Mouse (Mus musculus) B cell, adult 2 months (primary cell): Measurements from ENCODE around the gene Pla2r1.

Source experiments
- DNase-seq, 2 experiments: peaks; one replicate each; pipeline ENCODE4 v3.0.0; 2022

Gene Pla2r1

DNA sequence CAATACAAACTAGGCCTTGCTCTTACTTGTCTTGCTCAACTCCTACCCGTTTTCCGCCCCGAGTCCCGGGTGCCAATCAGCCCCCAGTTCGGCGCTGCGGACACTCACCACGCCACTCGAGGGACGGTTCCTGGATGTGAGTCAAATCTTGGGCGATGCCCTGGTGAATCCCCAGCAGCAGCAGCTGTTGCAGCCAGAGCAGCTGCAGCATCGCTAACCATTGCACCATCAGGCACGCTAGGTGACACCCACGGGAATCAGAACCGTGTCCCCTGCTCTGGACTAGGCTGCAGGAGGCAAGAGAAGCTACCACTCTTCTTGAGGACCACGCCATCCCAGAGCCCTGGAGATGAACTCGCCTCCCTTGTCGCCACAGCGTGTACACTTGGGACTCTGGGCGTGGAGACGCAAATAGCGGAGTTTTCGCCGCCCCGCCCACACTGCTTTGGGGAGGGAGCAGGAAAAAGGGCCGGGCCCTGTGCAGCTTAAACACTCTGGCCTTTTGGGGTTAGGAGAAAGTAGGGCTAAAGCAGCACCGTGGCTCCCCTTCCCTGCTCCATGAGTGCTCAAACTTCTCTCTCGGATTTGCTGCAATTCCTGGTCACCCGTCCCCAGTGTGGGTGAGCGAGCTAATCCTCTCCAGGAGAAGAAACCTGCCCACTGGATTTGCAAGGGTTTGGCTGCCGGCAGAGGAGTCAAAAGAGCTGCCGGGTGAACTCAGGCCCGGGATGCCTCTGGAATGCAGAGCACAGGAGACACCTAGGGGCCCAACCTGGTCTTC, at the start of gene Pla2r1:
TSS of gene Pla2r1 (minus strand) at position 407 of the 781 bp plus-strand sequence.
- DNase-seq, result no peak

DNA sequence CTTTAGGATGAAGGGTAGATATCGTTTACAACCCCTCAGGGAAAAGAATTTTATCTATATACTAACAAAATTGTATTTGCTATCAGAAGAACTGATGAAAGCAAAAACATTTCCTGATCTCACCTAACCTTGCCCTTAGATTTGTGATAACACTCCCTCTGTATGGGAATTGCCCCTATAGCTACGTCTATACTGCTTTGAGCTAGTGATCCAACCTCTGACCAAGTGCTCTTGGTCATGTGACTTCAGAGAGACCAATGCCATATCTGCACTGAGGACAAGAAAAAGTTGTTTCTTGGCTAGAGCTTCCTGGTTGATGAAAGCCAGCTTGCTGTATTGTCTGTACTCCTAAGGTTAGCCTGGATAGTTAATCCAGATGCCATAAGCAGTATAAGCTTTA, 48.2 kb upstream of the Pla2r1 start:
- DNase-seq, result no peak

DNA sequence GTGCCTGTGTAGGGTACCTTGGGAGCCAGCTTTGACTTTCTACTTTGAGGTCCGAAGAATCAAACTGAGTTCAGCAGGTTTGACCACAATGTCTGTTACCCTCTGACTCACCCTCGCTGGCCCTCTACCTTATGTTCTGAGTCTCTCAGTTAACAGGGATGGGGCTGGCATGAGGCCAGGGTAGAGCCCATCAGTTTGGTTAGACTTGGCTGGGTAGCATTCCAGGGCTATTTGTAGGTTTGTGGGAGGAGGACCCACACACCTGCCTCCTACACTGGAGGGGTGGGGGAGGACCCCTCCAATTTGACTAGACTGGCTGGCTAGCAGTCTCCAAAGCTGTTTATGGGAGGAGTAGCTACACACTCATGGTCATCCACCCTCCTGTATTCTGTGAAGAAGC, 47.8 kb upstream of the Pla2r1 start:
- DNase-seq, result no peak

DNA sequence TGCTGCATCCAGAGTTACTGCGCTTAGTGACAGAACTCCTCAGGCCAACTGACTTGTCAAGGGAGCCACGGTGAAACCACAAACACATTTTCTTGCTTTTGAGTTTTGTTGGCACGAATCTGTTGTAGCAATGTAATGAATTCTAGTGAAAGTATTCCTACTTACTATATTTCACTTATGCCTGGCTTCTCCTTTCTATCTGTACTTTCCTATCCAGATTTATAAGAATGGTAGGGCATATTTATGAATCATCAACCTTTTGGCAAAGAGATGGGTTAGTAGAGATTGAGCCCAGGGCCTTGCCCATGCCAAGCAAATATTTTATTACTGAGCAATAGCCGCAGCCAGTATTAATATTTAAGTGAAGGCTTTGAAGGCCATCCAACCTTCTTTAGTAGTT, 30.3 kb upstream of the Pla2r1 start:
- no peak for DNase-seq

DNA sequence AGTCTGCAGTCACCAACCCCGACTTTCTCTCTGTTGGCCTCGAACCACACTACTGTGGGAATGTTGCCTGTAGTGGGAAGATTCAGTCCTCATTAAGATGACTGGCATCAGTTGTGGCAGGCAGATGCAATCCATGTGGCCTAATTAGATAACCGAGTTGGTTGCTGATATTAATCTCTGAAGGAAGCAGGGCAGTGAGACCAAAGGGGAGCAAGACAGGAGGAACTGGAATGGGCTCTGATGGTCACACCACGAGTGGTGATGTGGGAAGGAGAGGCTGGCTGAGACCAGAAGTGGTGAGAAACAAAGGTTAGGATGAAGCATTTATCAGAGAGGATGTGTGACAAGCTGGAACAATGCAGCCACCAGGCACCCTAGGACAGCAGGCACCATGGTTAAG, 1.5 kb upstream of the Pla2r1 start:
- no peak for DNase-seq

DNA sequence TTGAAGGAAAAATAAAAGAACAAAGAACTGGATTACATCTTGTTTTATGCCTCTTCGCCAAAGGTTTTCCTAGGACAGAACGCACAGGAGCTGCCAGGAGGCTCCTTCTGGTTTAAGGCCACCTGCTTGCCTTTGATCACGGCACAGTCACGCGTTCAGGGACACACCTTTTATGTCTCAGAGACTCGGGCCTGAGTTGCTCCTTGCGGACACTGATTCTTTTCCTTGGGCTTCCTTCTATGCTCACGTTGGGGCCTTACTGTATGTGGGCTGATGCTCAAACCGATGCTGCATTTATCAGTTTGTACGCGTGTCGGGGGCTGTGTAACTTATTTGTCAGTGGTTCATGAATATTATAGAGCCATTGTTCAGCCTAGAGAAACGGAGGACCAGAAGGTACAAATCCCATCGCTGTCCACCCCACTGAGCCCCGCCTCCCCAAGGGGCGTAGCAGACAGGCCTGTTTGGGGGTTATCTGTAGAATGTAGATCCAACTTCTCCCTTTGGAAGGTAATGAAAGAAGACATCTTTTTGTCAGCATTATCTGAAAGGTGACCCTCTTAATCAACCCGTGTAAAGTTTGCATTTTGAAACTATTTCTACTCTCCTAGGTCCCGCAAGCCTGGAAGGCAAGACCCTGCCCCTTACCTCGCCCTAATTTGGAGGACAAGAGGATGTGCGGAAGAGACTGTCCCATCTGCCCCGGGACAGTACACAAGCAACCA, 769 bp downstream of the Pla2r1 start:
- DNase-seq, result no peak

DNA sequence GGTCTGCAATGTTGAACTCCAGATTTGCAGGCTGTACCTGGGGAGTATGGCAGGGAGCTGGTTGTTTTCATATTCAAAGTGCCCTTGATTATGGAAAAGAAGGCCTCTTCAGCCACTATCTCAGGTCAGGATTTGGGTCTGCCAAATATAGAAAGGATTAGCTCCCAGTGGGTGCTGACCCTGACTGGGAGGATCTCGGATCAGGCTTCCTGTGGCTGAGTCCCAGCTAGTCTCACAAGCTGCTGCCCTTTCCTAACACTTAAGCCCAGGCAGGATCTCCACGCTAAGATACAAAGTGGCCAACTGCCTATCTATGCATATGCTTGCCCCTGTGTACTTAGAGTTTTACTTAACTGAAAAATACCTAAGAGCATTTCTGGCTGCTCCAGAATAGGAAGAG, 1.4 kb downstream of the Pla2r1 start:
- no peak for DNase-seq

DNA sequence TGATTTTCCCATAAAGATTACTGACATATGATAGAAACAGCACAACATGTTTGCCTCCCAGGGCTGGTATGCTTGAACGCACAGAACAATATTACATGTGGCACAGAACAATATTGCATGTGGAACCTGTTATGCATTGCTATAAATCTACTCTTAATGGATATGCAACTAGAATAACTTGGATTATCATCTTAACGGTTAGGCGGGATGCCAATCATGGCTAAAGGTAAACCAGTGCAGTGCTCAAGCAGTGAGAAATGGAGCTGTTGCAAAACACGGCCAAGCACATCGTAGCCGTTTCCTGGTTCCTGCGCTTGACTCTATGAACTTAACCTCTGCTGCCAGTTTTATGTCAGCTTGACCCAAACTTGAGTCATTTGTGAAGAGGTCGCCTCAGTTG, 2.6 kb downstream of the Pla2r1 start:
- no peak for DNase-seq

DNA sequence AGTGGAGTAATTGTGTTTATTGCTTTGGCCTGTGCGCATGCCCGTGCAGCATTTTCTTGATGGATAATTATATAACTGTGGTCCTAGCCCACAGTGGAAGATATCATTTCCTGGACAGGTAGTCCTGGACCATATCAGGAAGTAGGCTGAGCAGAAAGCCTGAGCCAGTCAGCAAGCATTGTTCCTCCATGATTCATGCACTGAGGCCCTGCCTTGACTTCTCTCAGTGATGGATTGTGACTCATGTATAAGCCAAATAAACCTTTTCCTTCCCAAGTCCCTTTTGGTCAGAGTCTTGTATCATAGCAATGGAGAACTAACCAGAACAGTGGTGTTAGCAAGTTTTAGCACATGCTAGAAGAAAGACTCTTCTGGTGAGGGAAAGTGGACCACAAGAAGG, 3.3 kb downstream of the Pla2r1 start:
- DNase-seq, result no peak

DNA sequence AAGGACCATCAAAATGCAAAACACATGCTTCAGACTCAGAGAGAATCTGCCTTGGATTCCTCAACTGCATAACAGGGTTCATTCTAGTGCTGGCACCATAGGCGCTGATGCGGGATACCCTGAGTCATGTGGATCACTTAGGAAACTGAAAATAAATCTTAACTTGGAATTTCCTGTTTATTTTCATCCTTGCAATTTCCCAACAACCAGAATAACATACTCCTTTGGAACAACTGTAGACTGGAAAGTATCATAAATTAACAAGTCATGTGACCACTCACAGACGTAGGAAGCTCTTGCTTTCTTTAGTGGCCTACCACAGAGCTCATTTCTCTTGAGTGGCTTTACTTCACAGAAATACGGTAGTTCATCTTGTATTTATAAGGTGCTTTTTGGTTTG, 7.0 kb downstream of the Pla2r1 start:
- DNase-seq, result no peak

DNA sequence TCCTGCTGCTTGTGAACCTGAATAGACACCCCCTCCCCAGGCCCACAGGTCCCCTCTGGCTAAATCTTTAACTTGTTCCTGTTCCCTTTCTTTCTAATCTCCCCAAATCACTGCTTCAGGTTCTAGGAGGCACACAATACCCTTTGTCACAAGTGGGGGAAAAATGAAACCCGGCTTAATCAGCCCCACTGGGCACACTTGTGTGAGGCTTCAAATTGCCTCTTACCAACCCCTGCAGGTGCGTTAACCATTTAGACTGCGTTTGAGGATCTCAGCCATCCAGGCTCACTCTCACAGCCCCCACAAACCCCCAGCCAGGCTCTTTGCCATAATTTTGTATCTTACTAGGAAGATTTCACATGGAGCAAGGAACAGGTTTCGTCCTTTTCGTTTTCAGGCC, 9.1 kb downstream of the Pla2r1 start:
- no peak for DNase-seq

DNA sequence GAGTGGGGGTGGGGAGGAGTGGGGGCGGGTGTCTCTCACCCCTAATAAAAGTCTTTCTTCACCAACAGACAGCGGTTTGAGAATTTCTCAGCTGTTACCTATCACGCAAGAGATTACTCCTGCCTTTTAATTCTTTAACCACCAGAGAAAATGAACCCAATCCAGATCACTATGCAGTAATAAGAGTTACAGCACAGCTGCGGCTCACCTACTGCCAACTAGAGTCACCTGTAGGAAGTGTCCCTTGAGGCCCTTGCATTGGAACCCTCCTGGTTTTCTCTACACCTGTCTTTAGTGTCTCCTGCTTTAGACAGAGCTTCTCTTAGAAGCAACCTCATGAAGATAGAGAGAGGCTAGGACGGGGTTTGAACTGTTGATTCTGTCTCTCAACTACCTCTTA, 11.4 kb downstream of the Pla2r1 start:
- DNase-seq, result no peak

DNA sequence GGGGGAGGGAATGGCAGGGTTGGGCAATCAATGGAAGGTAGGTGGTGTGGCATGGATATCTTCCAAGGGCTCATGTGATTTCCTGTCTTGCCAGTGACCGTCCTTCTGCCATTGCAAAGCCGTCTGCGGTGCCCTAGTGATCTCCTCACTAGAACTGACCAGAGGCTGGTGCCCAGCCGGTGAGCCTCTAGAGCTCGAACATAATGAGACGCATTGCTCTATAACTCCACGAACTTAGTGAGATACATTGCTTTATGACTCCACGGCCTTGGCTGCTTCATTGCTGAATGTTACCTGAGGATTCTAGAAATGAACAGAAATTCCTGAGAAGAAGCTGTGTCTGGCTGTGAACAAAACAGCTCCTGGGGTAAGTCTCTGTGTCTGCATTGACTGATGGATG, 12.8 kb downstream of the Pla2r1 start:
- DNase-seq, result no peak

DNA sequence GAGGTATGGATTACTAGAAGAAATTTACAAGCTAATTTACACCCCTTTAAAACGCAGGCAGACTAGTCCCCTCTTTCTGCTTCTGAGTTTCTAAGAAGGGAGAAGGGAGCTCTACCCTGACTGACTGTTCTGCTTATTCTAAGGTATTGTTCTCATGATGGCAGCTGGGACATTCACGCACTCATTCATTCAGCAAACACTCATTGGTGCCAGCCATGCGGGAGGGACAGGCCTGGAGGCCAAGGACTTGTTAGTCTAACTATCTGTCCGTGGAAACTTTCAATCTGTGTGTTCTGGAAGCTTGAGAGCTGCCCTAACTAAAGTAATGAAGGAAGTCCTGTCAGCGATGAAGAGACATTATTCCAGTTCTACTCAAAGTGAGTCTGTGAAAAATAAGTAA, 14.4 kb downstream of the Pla2r1 start:
- DNase-seq, result no peak

DNA sequence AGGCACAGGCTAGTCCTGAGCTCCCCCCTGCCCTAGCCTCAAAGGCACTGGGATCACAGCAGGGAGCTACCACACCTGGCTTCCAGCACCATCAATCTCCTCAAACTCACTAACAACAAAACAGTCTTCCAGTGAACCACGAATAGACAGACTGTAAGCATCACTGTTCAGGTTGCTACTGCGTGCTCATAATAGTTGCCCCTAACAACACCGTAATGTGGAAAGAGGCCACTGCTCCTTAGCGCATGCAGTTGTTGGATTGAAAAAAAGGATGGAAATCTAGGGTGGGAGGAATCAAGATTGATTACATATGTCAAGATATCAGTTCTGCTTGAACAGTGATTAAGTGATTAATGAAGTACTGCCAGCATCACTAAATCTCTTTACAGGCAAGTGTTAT, 14.8 kb downstream of the Pla2r1 start:
- no peak for DNase-seq

DNA sequence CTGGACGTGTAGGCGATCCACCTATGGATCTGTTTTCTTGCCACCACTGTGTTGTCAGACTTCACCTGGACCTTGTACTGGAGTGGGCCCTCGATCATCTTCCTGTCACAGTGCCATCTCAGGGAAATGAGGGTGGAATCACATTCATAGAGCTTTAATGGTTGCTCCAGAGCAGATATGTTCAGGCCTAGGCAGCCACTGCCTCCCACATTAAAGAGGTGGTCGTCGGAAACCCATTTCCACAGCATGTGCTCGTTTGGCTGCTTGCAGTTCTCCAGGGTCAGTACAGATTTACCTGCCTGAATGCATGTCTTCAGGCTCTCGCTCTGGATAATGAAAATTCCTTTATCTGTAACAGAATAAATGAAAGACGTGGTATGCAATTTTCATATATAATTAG, 18.4 kb downstream of the Pla2r1 start:
- DNase-seq, result no peak

DNA sequence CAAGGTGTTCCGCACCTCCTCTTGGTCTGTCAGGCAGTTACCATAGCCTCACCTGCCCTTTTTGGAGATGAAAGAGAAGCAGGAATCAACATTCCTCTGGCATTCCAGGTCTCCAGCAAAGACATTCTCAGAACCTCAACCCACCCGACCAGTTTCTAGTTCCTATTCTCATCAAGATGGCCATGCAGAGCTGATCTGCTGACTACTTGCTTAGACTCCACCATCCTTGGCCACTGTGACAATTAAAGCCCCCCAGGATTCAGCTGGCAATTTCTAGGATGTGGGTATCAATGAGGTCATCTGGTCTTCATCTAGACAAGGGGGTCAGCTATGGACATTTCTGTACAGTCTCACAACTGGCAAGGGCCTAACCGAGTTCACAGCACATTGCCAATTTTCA, 20.1 kb downstream of the Pla2r1 start:
- DNase-seq, result no peak

DNA sequence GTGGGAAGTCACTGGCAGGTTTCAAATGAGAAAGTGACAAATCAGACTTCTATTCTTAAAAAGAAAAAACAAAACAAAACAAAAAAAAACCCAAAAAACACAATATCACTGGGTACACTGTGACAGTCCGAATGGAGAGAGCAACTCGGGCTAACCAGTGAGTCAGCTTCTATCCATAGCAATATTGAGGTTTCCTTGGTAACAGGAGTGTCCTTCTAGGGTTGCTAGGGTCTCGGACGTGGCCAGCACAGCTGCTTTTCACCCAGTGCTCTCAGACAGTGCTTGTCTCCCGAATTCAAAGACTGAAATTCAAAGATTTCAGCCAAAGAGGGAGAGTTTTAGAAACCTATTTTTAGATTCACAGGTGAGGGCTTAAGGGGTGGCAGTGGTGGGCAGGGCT, 20.6 kb downstream of the Pla2r1 start:
- DNase-seq, result no peak

DNA sequence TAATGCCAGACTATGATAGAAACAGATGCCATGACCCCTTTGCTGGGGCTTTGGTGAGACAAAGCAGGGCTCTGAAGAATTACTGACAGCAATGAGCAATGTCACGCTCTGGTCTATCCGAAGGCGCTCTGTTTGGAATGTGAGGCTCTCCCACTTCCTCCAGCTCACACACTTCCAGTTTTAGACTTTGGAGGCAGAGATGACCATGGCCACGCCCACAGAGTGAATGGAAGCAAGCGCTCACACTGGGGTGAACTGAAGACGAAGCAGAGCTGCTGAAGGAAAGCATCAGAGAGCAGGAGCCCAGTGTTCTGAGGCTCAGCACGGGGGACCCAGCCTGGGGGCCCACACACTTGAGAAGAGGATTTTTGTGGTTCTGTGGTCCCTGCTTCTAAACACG, 37.3 kb downstream of the Pla2r1 start:
- no peak for DNase-seq

DNA sequence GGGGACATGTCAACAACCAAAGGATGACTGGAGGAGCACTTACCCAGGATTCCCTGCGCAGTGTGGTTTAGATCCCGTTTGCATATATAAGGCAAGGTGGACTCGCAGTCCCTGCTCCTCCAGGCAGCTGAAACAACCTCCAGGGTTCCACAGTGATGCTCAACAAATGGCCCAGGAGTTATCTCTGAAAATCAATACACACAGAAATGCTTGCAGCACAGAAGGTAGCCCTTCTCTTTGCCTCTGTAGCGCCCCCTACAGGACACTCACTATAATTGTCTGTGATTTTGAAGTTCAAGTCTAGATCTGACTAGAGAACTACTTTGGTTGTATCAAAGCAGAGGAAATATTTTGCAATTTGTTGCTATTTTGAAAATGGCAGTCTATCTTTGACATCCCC, 38.2 kb downstream of the Pla2r1 start:
- peak; percentile 3 for DNase-seq

DNA sequence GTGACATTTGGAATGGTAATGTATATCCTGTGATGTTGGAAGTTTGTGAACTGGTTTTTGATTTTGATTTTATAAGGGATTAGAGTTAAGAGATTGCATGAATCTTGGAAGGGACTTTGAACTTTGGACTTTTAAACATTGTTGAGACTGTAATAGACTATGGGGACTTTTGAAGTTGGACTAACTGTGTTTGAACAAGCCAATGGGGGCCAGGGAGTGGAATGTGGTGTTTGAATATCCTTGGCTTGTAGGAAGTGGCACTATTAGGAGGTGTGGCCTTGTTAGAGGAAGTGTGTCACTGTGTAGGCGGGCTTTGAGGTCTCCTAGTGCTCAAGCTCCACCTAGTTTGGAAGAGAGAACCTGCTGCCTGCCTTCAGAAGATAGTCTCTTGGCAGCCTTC, 42.4 kb downstream of the Pla2r1 start:
- DNase-seq, result no peak

DNA sequence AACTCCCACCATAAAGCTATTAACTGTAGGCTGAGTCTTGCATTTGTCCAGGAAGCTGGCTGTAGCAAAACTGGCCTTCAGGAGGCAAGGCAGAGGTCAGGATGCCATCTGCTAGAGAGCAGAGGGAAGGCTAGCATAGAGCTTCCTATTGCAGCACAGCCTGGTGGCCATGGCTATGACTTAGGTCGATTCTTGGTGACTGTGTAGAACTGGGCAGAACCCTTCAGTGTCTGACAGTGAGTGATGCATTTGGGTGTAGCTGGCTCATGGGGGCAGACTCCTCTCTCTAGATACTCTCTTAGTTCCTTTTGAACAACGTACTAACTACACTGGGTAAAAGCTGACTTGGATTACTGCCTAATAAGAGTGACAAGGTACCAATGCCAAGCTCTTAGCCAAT, 48.0 kb downstream of the Pla2r1 start:
- DNase-seq, result no peak

DNA sequence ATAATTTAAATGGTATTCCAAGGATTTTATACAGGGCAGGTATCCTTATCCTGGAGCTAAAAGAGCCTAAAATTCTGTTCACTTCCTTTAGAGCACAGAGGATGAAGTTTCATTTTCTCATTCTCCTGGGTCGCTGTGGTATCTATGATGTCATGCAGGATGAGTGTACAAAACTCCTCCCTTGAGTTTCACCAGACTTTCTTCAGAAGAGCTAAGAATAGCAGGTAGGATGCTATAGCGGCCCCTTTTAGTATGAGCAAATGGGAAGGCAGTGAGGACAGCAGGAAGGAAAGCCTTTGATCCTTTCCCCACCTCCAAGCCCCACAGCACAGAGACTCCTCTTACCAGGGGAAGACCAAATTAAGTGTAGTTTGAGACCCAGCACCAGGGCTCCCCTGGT, 48.4 kb downstream of the Pla2r1 start:
- DNase-seq, result no peak

DNA sequence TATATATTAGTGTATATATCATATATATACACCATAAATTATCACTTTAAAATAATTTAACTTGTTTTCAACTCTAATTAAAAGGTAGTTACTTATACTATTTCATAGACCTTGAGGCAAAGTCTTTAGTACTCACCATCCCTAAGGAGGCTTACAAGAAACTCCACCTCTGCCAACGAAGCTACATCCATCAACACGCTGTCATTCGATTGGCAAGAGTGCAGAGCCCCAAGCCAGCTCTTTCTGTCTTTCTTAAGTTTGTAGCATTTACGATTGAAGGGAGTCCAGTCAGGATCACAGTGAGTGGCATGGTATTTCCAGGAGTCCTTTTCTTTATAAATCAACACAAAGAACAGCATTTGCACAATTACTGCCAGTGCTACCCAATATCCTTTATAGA, 49.1 kb downstream of the Pla2r1 start:
- no peak for DNase-seq

DNA sequence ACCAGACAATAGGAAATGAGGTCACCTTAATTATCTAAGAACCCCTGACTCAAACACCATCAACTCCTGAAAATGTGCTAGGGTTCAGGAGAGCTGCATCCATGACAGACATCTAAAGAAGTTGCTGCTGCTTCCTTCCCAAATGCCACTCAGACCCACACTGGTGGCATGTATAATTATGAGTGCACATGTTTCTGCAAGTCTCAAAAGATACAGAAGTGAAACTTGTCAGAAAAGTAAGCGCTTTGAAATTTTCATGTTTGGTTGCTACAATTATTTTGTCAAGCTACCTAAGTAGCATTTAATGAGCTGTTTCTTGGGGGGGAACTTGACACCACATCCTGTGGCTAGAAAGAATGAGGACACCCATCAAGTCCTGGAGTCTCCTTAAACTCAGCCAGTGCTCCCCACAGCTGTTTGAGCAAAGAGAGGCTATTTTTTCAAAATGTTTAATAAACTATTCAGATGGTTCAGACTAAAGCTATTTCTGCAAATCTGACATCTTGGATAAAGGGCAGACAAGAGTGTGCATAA, 52.5 kb downstream of the Pla2r1 start:
- DNase-seq, result no peak
